Mouse (Mus musculus): ENCODE measurements around the gene Angptl8. TPM values are rescaled to one million over a fixed set of nuclear protein-coding genes. Genes with fewer than 3 reads are reported as not detected.
"Not testable (repeated sequence)": the region's sequence is repeated elsewhere in the genome, so short reads cannot be mapped to it uniquely, and the experiment has no call there.

The Angptl8 gene
- polyA plus RNA-seq, 1 experiment from 2014 or later: 2.1 TPM

- peak within 1 kb of the TSS; percentile 74 for H3K4me2 ChIP-seq (replicated peaks; ENCODE audit: low read depth)
- WGBS: under 1% methylated on average over 63 of the region's 68 CpGs
Observed at GRCm38 (mm10) chr9:21852128-21853091, 17.1 kb downstream of the Angptl8 start, which contains the start of gene Dock6. Gene Dock6, minus strand, starts transcription at chr9:21852635.

GRCm38 (mm10) chr9:21853961-21854360 is 18.7 kb downstream of the Angptl8 start:
- no peaks in the 10 kb centered on the region for H3K9me3 ChIP-seq (ENCODE audit: control insufficient read depth, low read length)
- H3K4me1 ChIP-seq (replicated peaks; ENCODE audit: control insufficient read depth, insufficient read depth): no peaks in the 10 kb centered on the region
- no peak for DNase-seq (ENCODE audit: low spot score)
- no peaks in the 10 kb centered on the region for H3K27me3 ChIP-seq (ENCODE audit: control insufficient read depth, insufficient read depth, low read length)
- no peak for ATAC-seq (ENCODE audit: low FRiP score, low TSS enrichment)
- no peak overlapping the region for H3K9ac ChIP-seq (ENCODE audit: low read length)
- WGBS: 75% methylated on average over 5 of the region's 5 CpGs
- no peak overlapping the region for H3K4me2 ChIP-seq (replicated peaks; ENCODE audit: low read depth)
- peak overlapping the region; percentile 65 for H3K27ac ChIP-seq (replicated peaks)
- H3K4me3 ChIP-seq (ENCODE audit: low read depth, low read length): no peak overlapping the region
- no peaks in the 10 kb centered on the region for H3K36me3 ChIP-seq (ENCODE audit: control insufficient read depth, insufficient read depth, low read length)
- no peak for TF ChIP-seq EP300 (optimal IDR thresholded peaks at IDR 0.05)
- TF ChIP-seq CTCF (IDR thresholded peaks at IDR 0.05; ENCODE audit: low read depth): no peak

More at GRCm38 (mm10) chr9:21852128-21853091, 17.1 kb downstream of the Angptl8 start, which contains the start of gene Dock6:
- no peaks in the 10 kb centered on the region for H3K27me3 ChIP-seq (ENCODE audit: control insufficient read depth, insufficient read depth, low read length)
- H3K9me3 ChIP-seq (ENCODE audit: control insufficient read depth, low read length): no peaks in the 10 kb centered on the region
- H3K9ac ChIP-seq (ENCODE audit: low read length): peak within 1 kb of the TSS; percentile 69
- DNase-seq (ENCODE audit: low spot score): peak; percentile 93
- peak; percentile 93 for ATAC-seq (ENCODE audit: low FRiP score, low TSS enrichment)
- peak within 1 kb of the TSS; percentile 61 for H3K4me3 ChIP-seq (ENCODE audit: low read depth, low read length)
- no peaks in the 10 kb centered on the region for H3K4me1 ChIP-seq (replicated peaks; ENCODE audit: control insufficient read depth, insufficient read depth)
- peak within 1 kb of the TSS; percentile 77 for H3K27ac ChIP-seq (replicated peaks)
- no peaks in the 10 kb centered on the region for H3K36me3 ChIP-seq (ENCODE audit: control insufficient read depth, insufficient read depth, low read length)
- TF ChIP-seq EP300 (optimal IDR thresholded peaks at IDR 0.05) (no peak), CTCF (IDR thresholded peaks at IDR 0.05; ENCODE audit: low read depth) (no peak)

GRCm38 (mm10) chr9:21854894-21855293 is 19.6 kb downstream of the Angptl8 start:
- Histone ChIP-seq H3K4me2 (replicated peaks; ENCODE audit: low read depth) (no peak overlapping the region), H3K9me3 (ENCODE audit: control insufficient read depth, low read length) (no peaks in the 10 kb centered on the region), H3K36me3 (ENCODE audit: control insufficient read depth, insufficient read depth, low read length) (no peaks in the 10 kb centered on the region), H3K4me3 (ENCODE audit: low read depth, low read length) (no peak overlapping the region), H3K27ac (replicated peaks) (peak overlapping the region; percentile 74), H3K9ac (ENCODE audit: low read length) (no peak overlapping the region), H3K27me3 (ENCODE audit: control insufficient read depth, insufficient read depth, low read length) (no peaks in the 10 kb centered on the region), H3K4me1 (replicated peaks; ENCODE audit: control insufficient read depth, insufficient read depth) (no peaks in the 10 kb centered on the region)
- DNase-seq (ENCODE audit: low spot score) (peak; percentile 81), ATAC-seq (ENCODE audit: low FRiP score, low TSS enrichment) (peak; percentile 76)
- TF ChIP-seq EP300 (optimal IDR thresholded peaks at IDR 0.05) (peak; percentile 33), CTCF (IDR thresholded peaks at IDR 0.05; ENCODE audit: low read depth) (no peak)
- WGBS: 55% methylated on average over 6 of the region's 6 CpGs

DNA sequence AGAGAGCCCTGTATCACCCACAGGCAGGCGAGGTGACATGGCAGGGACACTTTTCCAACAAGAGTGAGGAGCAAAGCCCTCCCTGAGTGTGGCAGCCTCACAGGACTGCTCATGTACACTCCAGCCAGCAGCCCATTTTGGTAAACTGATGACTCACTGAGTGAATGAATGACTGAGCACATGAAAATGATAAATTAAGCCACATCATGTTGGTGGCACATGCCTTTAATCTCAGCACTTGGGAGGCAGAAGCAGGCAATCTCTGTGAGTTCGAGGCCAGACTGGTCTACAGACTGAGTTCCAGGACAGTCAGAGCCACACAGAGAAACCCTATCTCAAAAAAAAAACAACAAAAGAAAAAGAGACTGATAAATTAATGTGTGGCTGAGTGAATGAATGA is 22.2 kb downstream of the Angptl8 start:
- TF ChIP-seq CTCF (IDR thresholded peaks at IDR 0.05; ENCODE audit: low read depth): no peak
- TF ChIP-seq EP300 (optimal IDR thresholded peaks at IDR 0.05): no peak
- H3K4me1 ChIP-seq (replicated peaks; ENCODE audit: control insufficient read depth, insufficient read depth): no peaks in the 10 kb centered on the region
- H3K36me3 ChIP-seq (ENCODE audit: control insufficient read depth, insufficient read depth, low read length): no peaks in the 10 kb centered on the region
- no peak overlapping the region for H3K4me3 ChIP-seq (ENCODE audit: low read depth, low read length)
- H3K27me3 ChIP-seq (ENCODE audit: control insufficient read depth, insufficient read depth, low read length): no peaks in the 10 kb centered on the region
- 0 out of 2 replicates have a peak overlapping the region, but pooled peaks have one; percentile 24 for H3K27ac ChIP-seq (replicated peaks)
- no peaks in the 10 kb centered on the region for H3K9me3 ChIP-seq (ENCODE audit: control insufficient read depth, low read length)
- H3K4me2 ChIP-seq (replicated peaks; ENCODE audit: low read depth): no peak overlapping the region
- DNase-seq (ENCODE audit: low spot score) (no peak), ATAC-seq (ENCODE audit: low FRiP score, low TSS enrichment) (no peak)
- 81% methylated on average over 2 of the region's 2 CpGs for WGBS
- no peak overlapping the region for H3K9ac ChIP-seq (ENCODE audit: low read length)

- 65% methylated on average over 6 of the region's 6 CpGs for WGBS
- Histone ChIP-seq H3K4me1 (replicated peaks; ENCODE audit: control insufficient read depth, insufficient read depth) (no peaks in the 10 kb centered on the region), H3K9ac (ENCODE audit: low read length) (no peak overlapping the region), H3K27me3 (ENCODE audit: control insufficient read depth, insufficient read depth, low read length) (no peaks in the 10 kb centered on the region), H3K9me3 (ENCODE audit: control insufficient read depth, low read length) (no peaks in the 10 kb centered on the region), H3K36me3 (ENCODE audit: control insufficient read depth, insufficient read depth, low read length) (no peaks in the 10 kb centered on the region), H3K4me2 (replicated peaks; ENCODE audit: low read depth) (no peak overlapping the region), H3K27ac (replicated peaks) (no peak overlapping the region), H3K4me3 (ENCODE audit: low read depth, low read length) (no peak overlapping the region)
- TF ChIP-seq EP300 (optimal IDR thresholded peaks at IDR 0.05): no peak
- no peak for TF ChIP-seq CTCF (IDR thresholded peaks at IDR 0.05; ENCODE audit: low read depth)
- DNase-seq (ENCODE audit: low spot score) (no peak), ATAC-seq (ENCODE audit: low FRiP score, low TSS enrichment) (no peak)
Observed at GRCm38 (mm10) chr9:21858084-21858483, 22.8 kb downstream of the Angptl8 start.

- 85% methylated on average over 3 of the region's 3 CpGs for WGBS
- no peak for ATAC-seq (ENCODE audit: low FRiP score, low TSS enrichment)
- H3K27me3 ChIP-seq (ENCODE audit: control insufficient read depth, insufficient read depth, low read length): no peaks in the 10 kb centered on the region
Observed at GRCm38 (mm10) chr9:21859606-21860005, 24.3 kb downstream of the Angptl8 start.

GRCm38 (mm10) chr9:21860349-21860748 is 25.0 kb downstream of the Angptl8 start:
- not testable (repeated sequence) for H3K4me3 ChIP-seq (ENCODE audit: low read depth, low read length); H3K9me3 ChIP-seq (ENCODE audit: control insufficient read depth, low read length); ATAC-seq (ENCODE audit: low FRiP score, low TSS enrichment); H3K9ac ChIP-seq (ENCODE audit: low read length); H3K27me3 ChIP-seq (ENCODE audit: control insufficient read depth, insufficient read depth, low read length); H3K4me2 ChIP-seq (replicated peaks; ENCODE audit: low read depth); H3K4me1 ChIP-seq (replicated peaks; ENCODE audit: control insufficient read depth, insufficient read depth); H3K36me3 ChIP-seq (ENCODE audit: control insufficient read depth, insufficient read depth, low read length); DNase-seq (ENCODE audit: low spot score); H3K27ac ChIP-seq (replicated peaks)
- WGBS: 69% methylated on average over 6 of the region's 6 CpGs

More at GRCm38 (mm10) chr9:21859606-21860005, 24.3 kb downstream of the Angptl8 start:
- Histone ChIP-seq H3K4me1 (replicated peaks; ENCODE audit: control insufficient read depth, insufficient read depth) (no peaks in the 10 kb centered on the region), H3K27ac (replicated peaks) (no peak overlapping the region), H3K4me3 (ENCODE audit: low read depth, low read length) (no peak overlapping the region), H3K36me3 (ENCODE audit: control insufficient read depth, insufficient read depth, low read length) (no peaks in the 10 kb centered on the region), H3K9me3 (ENCODE audit: control insufficient read depth, low read length) (no peaks in the 10 kb centered on the region), H3K9ac (ENCODE audit: low read length) (no peak overlapping the region), H3K4me2 (replicated peaks; ENCODE audit: low read depth) (no peak overlapping the region)
- no peak for TF ChIP-seq EP300 (optimal IDR thresholded peaks at IDR 0.05)
- TF ChIP-seq CTCF (IDR thresholded peaks at IDR 0.05; ENCODE audit: low read depth): no peak
- no peak for DNase-seq (ENCODE audit: low spot score)

Data from stomach, postnatal 0 days (tissue).